Mouse (Mus musculus): Measurements from ENCODE around the gene Mdm2. TPM values are rescaled to one million over a fixed set of nuclear protein-coding genes. Genes with fewer than 3 reads are reported as not detected.
"Not testable (repeated sequence)": the region's sequence is repeated elsewhere in the genome, so short reads cannot be mapped to it uniquely, and the experiment has no call there.

Mdm2 gene
- 83.0 and 116 TPM in 2 replicates for polyA plus RNA-seq (2012; rRNA removed)

DNA sequence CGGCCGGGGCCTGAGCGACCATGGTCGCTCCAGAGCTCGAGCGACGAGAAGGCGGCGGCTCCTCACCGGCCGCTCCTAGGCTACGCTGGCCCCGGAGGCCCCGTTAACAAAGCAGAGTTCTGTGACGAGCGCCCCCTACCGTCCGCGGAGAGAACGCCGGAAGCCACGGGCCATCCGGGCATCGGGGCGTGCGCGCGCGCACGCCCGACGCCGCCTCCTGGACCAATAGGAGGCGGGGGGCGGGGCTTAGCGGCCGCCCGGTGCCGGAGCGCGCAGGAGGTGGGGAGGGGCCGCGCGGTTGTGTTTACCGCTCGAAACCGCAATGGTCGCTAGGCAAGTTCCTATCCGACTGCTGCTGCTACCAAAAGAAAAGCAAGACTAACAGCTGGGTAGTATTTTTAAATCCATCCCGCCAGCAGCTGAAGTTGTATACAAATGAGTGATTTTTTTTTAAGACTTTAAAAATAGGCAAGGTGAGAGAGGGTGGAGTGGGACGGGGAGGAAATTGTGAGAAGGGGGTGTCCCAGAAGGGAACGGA is at the start of gene Mdm2:
Gene Mdm2 (minus strand): TSS at position 155 of the 538 bp plus-strand sequence.
- DNase-seq: peak; percentile 97
- H3K27ac ChIP-seq (ENCODE audit: control insufficient read depth, insufficient read depth, low read length): peak within 1 kb of the TSS; percentile 85
- peaks cover 9% of the 10 kb centered on the region; the same call in 1 of the 2 replicates for H3K36me3 ChIP-seq (ENCODE audit: control insufficient read depth, insufficient read depth, low read length)
- TF ChIP-seq CTCF (IDR thresholded peaks at IDR 0.05; ENCODE audit: borderline replicate concordance, control insufficient read depth, extremely low read depth, insufficient read depth, low read length, poor library complexity): peak; percentile 99
- TF ChIP-seq POLR2A (IDR thresholded peaks at IDR 0.05; ENCODE audit: control insufficient read depth, extremely low read depth, insufficient read depth, low read length, poor library complexity): peak; percentile 91
- H3K27me3 ChIP-seq (ENCODE audit: control insufficient read depth, insufficient read depth, low read length): no peaks in the 10 kb centered on the region
- H3K4me3 ChIP-seq (ENCODE audit: control insufficient read depth, insufficient read depth, low read length): peak within 1 kb of the TSS; percentile 86
- H3K4me1 ChIP-seq (replicated peaks; ENCODE audit: control insufficient read depth, insufficient read depth, low read length): peaks cover 4% of the 10 kb centered on the region
- under 1% methylated on average over 52 of the region's 52 CpGs for WGBS

DNA sequence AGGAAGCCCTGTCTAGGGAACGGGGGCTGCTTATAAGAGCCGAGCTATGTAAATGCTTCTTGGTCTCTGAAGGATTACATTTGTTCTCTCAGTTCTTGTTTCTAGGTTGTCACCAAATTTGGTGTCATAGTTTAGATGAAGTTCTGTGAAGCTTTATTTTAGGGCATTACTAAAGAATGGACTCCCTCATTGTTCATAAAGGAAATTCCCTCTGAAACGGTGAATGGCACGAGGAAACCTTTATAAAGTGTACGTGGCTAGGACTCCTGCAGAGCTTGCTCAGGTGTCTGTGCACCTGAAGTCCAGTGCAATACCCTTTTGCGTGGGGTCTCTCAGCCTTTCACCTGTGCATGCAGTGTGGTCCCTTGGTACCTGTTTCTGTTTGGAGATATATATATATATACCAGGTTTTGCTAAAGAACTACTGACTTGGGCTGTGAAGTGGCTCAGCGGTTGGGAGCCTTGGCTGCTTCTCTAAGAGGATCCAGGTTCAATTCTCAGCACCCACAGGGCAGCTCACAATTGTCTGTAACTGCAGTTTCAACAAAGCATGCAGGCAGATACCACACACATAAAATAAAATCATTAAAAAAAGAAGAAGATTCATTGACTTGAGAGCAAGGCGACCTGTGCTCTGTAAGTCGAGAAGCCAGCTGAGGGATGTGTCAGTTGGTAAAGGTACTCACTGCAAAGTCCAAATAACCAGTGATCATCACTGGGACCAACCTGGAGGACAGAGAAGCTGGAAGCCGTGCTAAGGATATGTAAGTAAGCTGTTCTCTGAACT is 49.5 kb upstream of the Mdm2 start:
- 97% methylated on average over 10 of the region's 10 CpGs for WGBS

DNA sequence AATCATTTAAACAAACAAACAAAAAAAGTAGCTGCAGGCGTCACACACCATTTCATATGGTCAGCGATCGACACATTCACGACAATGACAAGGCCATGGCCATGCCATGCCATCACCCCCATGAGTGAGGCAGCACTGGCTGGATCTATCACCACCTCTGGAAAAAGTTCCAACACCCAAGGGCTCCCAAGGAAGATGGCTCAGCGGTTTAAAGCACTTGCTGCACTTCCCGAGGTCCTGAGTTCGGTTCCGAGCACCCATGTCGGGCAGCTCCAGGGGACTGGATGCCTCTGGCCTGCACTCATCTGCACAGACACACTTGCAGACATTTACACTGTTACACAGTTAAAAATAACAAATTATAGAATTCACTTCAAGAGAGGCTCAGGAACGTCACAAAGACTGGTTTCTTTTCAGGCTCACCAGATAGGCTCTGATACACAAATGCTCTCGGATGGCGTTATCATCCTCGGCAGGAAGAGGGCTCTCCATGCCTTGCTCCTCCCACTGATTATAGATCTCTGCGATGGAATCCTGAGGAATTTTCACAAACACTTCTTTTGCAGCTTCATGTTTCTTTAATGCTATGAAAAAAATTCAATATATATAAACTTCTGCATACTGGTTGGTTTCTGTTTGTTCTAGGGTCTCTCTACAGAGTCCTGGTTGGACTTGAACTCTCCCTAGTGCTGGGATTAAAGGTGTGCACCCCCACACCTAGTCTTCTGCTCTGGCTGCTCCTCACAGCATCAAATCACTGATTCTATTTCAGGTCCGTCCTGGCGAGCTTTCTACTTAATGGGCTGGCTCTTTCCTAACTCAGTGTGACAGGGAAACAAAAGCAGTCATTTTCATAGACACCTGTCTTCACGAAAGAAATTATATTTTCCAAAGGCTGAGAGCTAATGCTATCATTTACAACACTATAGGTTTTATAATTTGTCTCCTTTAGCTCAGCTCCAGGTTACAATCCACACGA is 48.5 kb upstream of the Mdm2 start:
- no peak overlapping the region for H3K27ac ChIP-seq (ENCODE audit: control insufficient read depth, insufficient read depth, low read length)
- peaks cover 16% of the 10 kb centered on the region for H3K4me1 ChIP-seq (replicated peaks; ENCODE audit: control insufficient read depth, insufficient read depth, low read length)
- no peak overlapping the region for H3K4me3 ChIP-seq (ENCODE audit: control insufficient read depth, insufficient read depth, low read length)
- peaks cover 67% of the 10 kb centered on the region for H3K36me3 ChIP-seq (ENCODE audit: control insufficient read depth, insufficient read depth, low read length)
- DNase-seq: no peak
- TF ChIP-seq POLR2A (IDR thresholded peaks at IDR 0.05; ENCODE audit: control insufficient read depth, extremely low read depth, insufficient read depth, low read length, poor library complexity) (no peak), CTCF (IDR thresholded peaks at IDR 0.05; ENCODE audit: borderline replicate concordance, control insufficient read depth, extremely low read depth, insufficient read depth, low read length, poor library complexity) (no peak)
- whole genome bisulfite sequencing: 97% methylated on average over 18 of the region's 18 CpGs
- H3K27me3 ChIP-seq (ENCODE audit: control insufficient read depth, insufficient read depth, low read length): no peaks in the 10 kb centered on the region

More for the DNA sequence above, 49.5 kb upstream of the Mdm2 start:
- no peak for DNase-seq
- H3K27me3 ChIP-seq (ENCODE audit: control insufficient read depth, insufficient read depth, low read length): no peaks in the 10 kb centered on the region
- no peak for TF ChIP-seq CTCF (IDR thresholded peaks at IDR 0.05; ENCODE audit: borderline replicate concordance, control insufficient read depth, extremely low read depth, insufficient read depth, low read length, poor library complexity)
- no peak for TF ChIP-seq POLR2A (IDR thresholded peaks at IDR 0.05; ENCODE audit: control insufficient read depth, extremely low read depth, insufficient read depth, low read length, poor library complexity)
- no peak overlapping the region for H3K27ac ChIP-seq (ENCODE audit: control insufficient read depth, insufficient read depth, low read length)
- H3K36me3 ChIP-seq (ENCODE audit: control insufficient read depth, insufficient read depth, low read length): peaks cover 71% of the 10 kb centered on the region
- H3K4me1 ChIP-seq (replicated peaks; ENCODE audit: control insufficient read depth, insufficient read depth, low read length): peaks cover 10% of the 10 kb centered on the region
- H3K4me3 ChIP-seq (ENCODE audit: control insufficient read depth, insufficient read depth, low read length): no peak overlapping the region

DNA sequence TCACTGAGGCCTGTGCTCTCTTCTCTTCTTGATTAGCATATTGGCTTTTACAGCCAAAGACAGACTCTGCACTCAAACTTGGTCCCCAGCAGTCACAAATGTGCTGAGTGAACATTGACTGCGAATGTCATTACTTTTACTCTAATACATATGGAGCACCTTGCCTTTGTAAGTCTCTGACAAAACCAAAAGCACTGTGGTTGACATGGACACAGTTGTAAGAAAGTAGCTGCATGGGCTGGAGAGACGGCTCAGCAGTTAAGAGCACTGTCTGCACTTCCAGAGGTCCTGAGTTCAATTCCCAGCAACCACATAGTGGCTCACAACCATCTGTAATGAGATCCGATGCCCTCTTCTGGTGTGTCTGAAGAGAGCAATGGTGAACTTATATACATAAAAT is 47.8 kb upstream of the Mdm2 start:
- H3K27ac ChIP-seq (ENCODE audit: control insufficient read depth, insufficient read depth, low read length); H3K4me3 ChIP-seq (ENCODE audit: control insufficient read depth, insufficient read depth, low read length); DNase-seq; H3K27me3 ChIP-seq (ENCODE audit: control insufficient read depth, insufficient read depth, low read length): not testable (repeated sequence)
- Histone ChIP-seq H3K36me3 (ENCODE audit: control insufficient read depth, insufficient read depth, low read length) (peaks cover 62% of the 10 kb centered on the region), H3K4me1 (replicated peaks; ENCODE audit: control insufficient read depth, insufficient read depth, low read length) (peaks cover 16% of the 10 kb centered on the region)
- whole genome bisulfite sequencing: 100% methylated on average over 3 of the region's 3 CpGs

DNA sequence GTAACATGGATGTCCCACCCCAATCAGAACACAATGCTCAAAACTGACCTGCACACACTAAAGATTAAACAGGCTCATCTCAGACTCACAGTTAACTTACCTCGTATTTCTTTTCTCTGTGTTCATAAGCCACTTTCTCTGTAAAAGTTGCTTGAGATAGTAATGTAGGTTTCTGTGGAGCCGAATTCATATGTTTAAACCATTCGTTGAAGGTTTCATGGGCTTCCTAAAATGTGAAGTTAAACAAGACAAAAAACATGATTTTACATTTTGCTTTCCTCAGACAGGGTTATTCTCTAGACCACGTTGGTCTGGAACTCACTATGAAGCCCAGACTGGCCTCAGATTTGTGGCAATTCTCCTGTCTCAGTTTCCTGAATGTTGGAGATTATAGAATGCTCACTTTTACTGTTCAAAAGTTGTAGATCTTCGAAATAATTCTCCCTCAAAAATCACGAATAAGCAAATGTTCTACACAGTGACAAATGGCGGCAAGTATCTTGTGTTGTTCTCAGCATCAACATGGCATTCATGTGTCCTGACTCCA is 47.3 kb upstream of the Mdm2 start:
- no peak overlapping the region for H3K4me3 ChIP-seq (ENCODE audit: control insufficient read depth, insufficient read depth, low read length)
- 97% methylated on average over 7 of the region's 7 CpGs for WGBS
- H3K4me1 ChIP-seq (replicated peaks; ENCODE audit: control insufficient read depth, insufficient read depth, low read length): peaks cover 16% of the 10 kb centered on the region
- no peak for TF ChIP-seq CTCF (IDR thresholded peaks at IDR 0.05; ENCODE audit: borderline replicate concordance, control insufficient read depth, extremely low read depth, insufficient read depth, low read length, poor library complexity)
- no peak for TF ChIP-seq POLR2A (IDR thresholded peaks at IDR 0.05; ENCODE audit: control insufficient read depth, extremely low read depth, insufficient read depth, low read length, poor library complexity)
- H3K36me3 ChIP-seq (ENCODE audit: control insufficient read depth, insufficient read depth, low read length): peaks cover 59% of the 10 kb centered on the region
- no peaks in the 10 kb centered on the region for H3K27me3 ChIP-seq (ENCODE audit: control insufficient read depth, insufficient read depth, low read length)
- no peak for DNase-seq
- H3K27ac ChIP-seq (ENCODE audit: control insufficient read depth, insufficient read depth, low read length): no peak overlapping the region

DNA sequence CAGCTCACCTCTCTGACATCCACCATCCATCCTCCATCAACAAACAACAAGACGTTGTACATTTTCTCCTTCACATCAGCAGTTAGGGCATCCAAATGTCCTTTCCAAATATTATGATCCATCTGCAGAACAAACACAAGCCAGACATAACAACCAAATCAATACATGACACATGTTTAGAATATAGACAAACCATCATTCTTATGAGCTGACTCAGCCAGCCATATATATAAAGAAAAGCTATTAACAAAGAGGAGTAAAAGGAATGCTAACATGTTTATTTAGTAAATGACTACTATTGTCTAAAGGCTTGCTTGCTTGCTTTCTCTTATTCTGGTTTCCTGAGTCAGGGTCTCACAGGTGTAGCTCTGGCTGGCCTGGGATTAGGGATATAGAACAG is 46.7 kb upstream of the Mdm2 start:
- no peak overlapping the region for H3K4me3 ChIP-seq (ENCODE audit: control insufficient read depth, insufficient read depth, low read length)
- no peak overlapping the region for H3K27ac ChIP-seq (ENCODE audit: control insufficient read depth, insufficient read depth, low read length)
- 98% methylated on average over 1 of the region's 1 CpGs for WGBS
- peaks cover 16% of the 10 kb centered on the region for H3K4me1 ChIP-seq (replicated peaks; ENCODE audit: control insufficient read depth, insufficient read depth, low read length)
- no peaks in the 10 kb centered on the region for H3K27me3 ChIP-seq (ENCODE audit: control insufficient read depth, insufficient read depth, low read length)
- no peak for DNase-seq
- TF ChIP-seq POLR2A (IDR thresholded peaks at IDR 0.05; ENCODE audit: control insufficient read depth, extremely low read depth, insufficient read depth, low read length, poor library complexity): no peak
- no peak for TF ChIP-seq CTCF (IDR thresholded peaks at IDR 0.05; ENCODE audit: borderline replicate concordance, control insufficient read depth, extremely low read depth, insufficient read depth, low read length, poor library complexity)
- H3K36me3 ChIP-seq (ENCODE audit: control insufficient read depth, insufficient read depth, low read length): peaks cover 56% of the 10 kb centered on the region

Measured in thymus, adult 2 months (tissue).